Mouse (Mus musculus): ENCODE measurements around the gene Safb2.

GRCm38 (mm10) chr17:56547846-56548604, 36.4 kb downstream of the Safb2 start:
- TF ChIP-seq POLR2A (IDR thresholded peaks at IDR 0.05; ENCODE audit: insufficient read depth, low read depth, low read length), result no peak
- no peak for TF ChIP-seq CTCF (IDR thresholded peaks at IDR 0.05; ENCODE audit: insufficient read depth, low read depth, low read length)

Data from olfactory bulb, adult 2 months (tissue).